ENCODE assay signal across 18 mouse cellular contexts in the genomic region with DNA sequence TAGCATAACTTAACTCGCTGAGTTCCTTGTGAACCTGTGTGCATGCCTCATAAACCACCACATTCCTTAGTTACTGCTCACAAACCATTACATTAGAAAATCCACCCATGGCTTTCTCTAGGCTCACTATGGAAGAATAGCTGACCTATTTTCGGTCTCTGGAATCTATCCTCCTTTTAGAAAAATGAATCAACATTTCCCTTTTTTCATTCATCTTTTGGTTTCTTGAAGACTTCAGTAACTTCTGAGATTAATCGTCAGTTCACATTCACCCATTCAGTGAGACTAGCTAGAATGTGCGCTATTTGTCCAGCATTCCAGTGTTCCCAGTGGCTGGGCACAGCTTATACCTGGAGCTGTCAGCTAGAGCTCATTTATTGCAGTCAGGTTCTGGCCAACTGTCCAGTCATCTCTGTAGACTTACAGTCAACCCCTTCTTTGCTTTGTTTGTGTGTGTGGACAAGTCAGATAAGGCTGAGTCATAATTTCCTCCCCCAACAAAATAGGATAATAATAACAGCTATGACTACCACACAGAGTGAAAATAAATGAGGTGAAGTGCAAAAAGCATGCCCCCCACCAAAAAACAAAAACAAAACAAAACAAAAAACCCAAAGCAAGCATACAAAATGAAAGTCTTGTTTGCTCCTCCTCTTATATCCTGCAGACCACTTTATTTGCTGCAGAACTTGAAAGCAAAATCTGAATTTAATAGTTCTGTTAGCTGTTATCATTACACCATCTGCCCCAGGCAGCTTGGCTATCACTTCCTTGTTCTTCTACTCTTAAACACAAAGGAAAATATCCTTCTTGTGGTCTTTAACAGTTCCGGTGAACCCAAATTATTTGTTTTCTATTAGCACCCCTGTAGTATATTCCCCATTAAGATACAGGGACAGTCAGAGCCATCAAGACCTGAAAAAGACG.
DNase-seq lines count a peak whose midpoint lies in the region; ATAC-seq lines count a peak whose summit lies in the region.
"Had no signal": no experiment of that assay in that cellular context is flagged by ENCODE, and none has a peak within 500 bp of the region (broad histone marks: within the 10 kb centered on the region; RNA-seq: fewer than 3 reads in every experiment).

No protein-coding gene starts in this region.

- intact Hi-C loops in heart, postnatal 14 days (cut with DNase I) = no loop called here

- DNase-seq in heart, postnatal 14 days = no peak
- DNase-seq in CD4-positive helper T cell, adult 2 months (ENCODE audit: low read depth, low spot score) = peak; percentile 53
- no peak for DNase-seq in liver, embryonic 13.5 days
- no peak for DNase-seq in lung, postnatal 4 days
- DNase-seq in hindbrain, embryonic 11.5 days (ENCODE audit: low spot score) = no peak
- DNase-seq in cerebellum, postnatal 36 days = no peak
- DNase-seq: adrenal gland, postnatal 36 days; forebrain, postnatal 0 days; gastrocnemius, postnatal 25 days; retina, postnatal 1 day; thymus, postnatal 14 days had no signal

- no peak overlapping the region for H3K4me3 ChIP-seq in heart, embryonic 12.5 days
- no peak overlapping the region for H3K4me3 ChIP-seq in liver, embryonic 13.5 days (replicated peaks)
- no peak overlapping the region for H3K4me3 ChIP-seq in hindbrain, embryonic 11.5 days (ENCODE audit: low read depth, low read length)
- H3K4me3 ChIP-seq: limb, embryonic 10.5 days; lung, embryonic 15.5 days; midbrain, embryonic 15.5 days; neural tube, embryonic 13.5 days had no signal

- H3K27ac ChIP-seq in heart, embryonic 12.5 days (ENCODE audit: poor library complexity, severe bottlenecking) = no peak overlapping the region
- no peak overlapping the region for H3K27ac ChIP-seq in liver, embryonic 13.5 days
- H3K27ac ChIP-seq in hindbrain, embryonic 11.5 days (ENCODE audit: low read depth, low read length) = no peak overlapping the region
- H3K27ac ChIP-seq: limb, embryonic 10.5 days; lung, embryonic 15.5 days; midbrain, embryonic 15.5 days; neural tube, embryonic 13.5 days had no signal

- H3K27me3 ChIP-seq in heart, embryonic 12.5 days (replicated peaks) = no peaks in the 10 kb centered on the region
- no peaks in the 10 kb centered on the region for H3K27me3 ChIP-seq in liver, embryonic 13.5 days
- no peaks in the 10 kb centered on the region for H3K27me3 ChIP-seq in hindbrain, embryonic 11.5 days (ENCODE audit: control insufficient read depth, insufficient read depth, low read length)
- H3K27me3 ChIP-seq: lung, embryonic 15.5 days; midbrain, embryonic 15.5 days; neural tube, embryonic 13.5 days had no signal

- peak; percentile 86 for ATAC-seq in heart, embryonic 12.5 days (ENCODE audit: insufficient number of reproducible peaks, low FRiP score)
- ATAC-seq in common myeloid progenitor, adult 5-6 weeks (replicated peaks; ENCODE audit: low read depth, poor library complexity, severe bottlenecking) = peak; percentile 29; the same call in 1 of the 2 replicates
- ATAC-seq in liver, embryonic 13.5 days (ENCODE audit: low read depth) = peak; percentile 68; the same call in 1 of the 2 replicates
- ATAC-seq in hindbrain, embryonic 11.5 days (ENCODE audit: low FRiP score) = no peak
- ATAC-seq: forebrain, postnatal 0 days; intestine, postnatal 0 days; midbrain, embryonic 15.5 days had no signal

- peaks cover 9% of the 10 kb centered on the region for H3K4me1 ChIP-seq in heart, embryonic 12.5 days (replicated peaks)
- peaks cover 15% of the 10 kb centered on the region for H3K4me1 ChIP-seq in liver, embryonic 13.5 days (replicated peaks)
- H3K4me1 ChIP-seq in hindbrain, embryonic 11.5 days (replicated peaks; ENCODE audit: control insufficient read depth, insufficient read depth, low read length) = no peaks in the 10 kb centered on the region
- H3K4me1 ChIP-seq: limb, embryonic 10.5 days; midbrain, embryonic 15.5 days; neural tube, embryonic 13.5 days had no signal

- H3K9me3 ChIP-seq in heart, embryonic 12.5 days (replicated peaks) = no peaks in the 10 kb centered on the region
- H3K9me3 ChIP-seq in liver, embryonic 13.5 days (replicated peaks) = no peaks in the 10 kb centered on the region
- H3K9me3 ChIP-seq in hindbrain, embryonic 11.5 days (ENCODE audit: control insufficient read depth, low read length) = no peaks in the 10 kb centered on the region
- H3K9me3 ChIP-seq: limb, embryonic 10.5 days; lung, embryonic 15.5 days; midbrain, embryonic 15.5 days; neural tube, embryonic 13.5 days had no signal

- no peak overlapping the region for H3K4me2 ChIP-seq in heart, embryonic 12.5 days
- no peak overlapping the region for H3K4me2 ChIP-seq in liver, embryonic 13.5 days
- H3K4me2 ChIP-seq in hindbrain, embryonic 11.5 days (replicated peaks; ENCODE audit: low read depth, low read length) = no peak overlapping the region
- H3K4me2 ChIP-seq: lung, embryonic 15.5 days; midbrain, embryonic 15.5 days; neural tube, embryonic 13.5 days had no signal

- H3K36me3 ChIP-seq in heart, embryonic 12.5 days = no peaks in the 10 kb centered on the region
- H3K36me3 ChIP-seq in liver, embryonic 13.5 days = no peaks in the 10 kb centered on the region
- no peaks in the 10 kb centered on the region for H3K36me3 ChIP-seq in hindbrain, embryonic 11.5 days (ENCODE audit: control insufficient read depth, insufficient read depth, low read length)
- H3K36me3 ChIP-seq: limb, embryonic 10.5 days; lung, embryonic 15.5 days; midbrain, embryonic 15.5 days; neural tube, embryonic 13.5 days had no signal

- WGBS in heart, embryonic 12.5 days = 78% methylated on average over 6 of the region's 6 CpGs
- WGBS in liver, embryonic 13.5 days (ENCODE audit: insufficient replicate concordance) = 59% methylated on average over 6 of the region's 6 CpGs
- 85% methylated on average over 6 of the region's 6 CpGs for WGBS in hindbrain, embryonic 11.5 days

- H3K9ac ChIP-seq in heart, embryonic 12.5 days = no peak overlapping the region
- H3K9ac ChIP-seq in liver, embryonic 13.5 days = no peak overlapping the region
- no peak overlapping the region for H3K9ac ChIP-seq in hindbrain, embryonic 11.5 days (ENCODE audit: low read depth, low read length)
- H3K9ac ChIP-seq: forebrain, postnatal 0 days; lung, embryonic 15.5 days; midbrain, embryonic 15.5 days; neural tube, embryonic 13.5 days had no signal
